Mouse (Mus musculus): ENCODE results near the gene Mblac2. TPM values are rescaled to one million over a fixed set of nuclear protein-coding genes. Genes with fewer than 3 reads are reported as not detected.
"Not testable (repeated sequence)": the region's sequence is repeated elsewhere in the genome, so short reads cannot be mapped to it uniquely, and the experiment has no call there.

The Mblac2 gene
- polyA plus RNA-seq, 1 experiment from 2014 or later = 4.3 TPM

GRCm38 (mm10) chr13:81703621-81704020 lies 7.5 kb upstream of the Mblac2 start:
- 87% methylated on average over 9 of the region's 9 CpGs for WGBS
- H3K27me3 ChIP-seq (replicated peaks; ENCODE audit: low read depth, poor library complexity, severe bottlenecking) = no peaks in the 10 kb centered on the region
- H3K4me1 ChIP-seq = no peaks in the 10 kb centered on the region
- no peak for DNase-seq (ENCODE audit: low spot score)
- H3K4me3 ChIP-seq = no peak overlapping the region
- H3K36me3 ChIP-seq (replicated peaks) = peaks cover 10% of the 10 kb centered on the region
- no peaks in the 10 kb centered on the region for H3K9me3 ChIP-seq
- no peak overlapping the region for H3K27ac ChIP-seq (replicated peaks)

- 90% methylated on average over 5 of the region's 5 CpGs for WGBS
- Histone ChIP-seq H3K27me3 (replicated peaks; ENCODE audit: low read depth, poor library complexity, severe bottlenecking) (no peaks in the 10 kb centered on the region), H3K27ac (replicated peaks) (no peak overlapping the region), H3K4me1 (peaks cover 9% of the 10 kb centered on the region), H3K36me3 (replicated peaks) (peaks cover 8% of the 10 kb centered on the region), H3K4me3 (no peak overlapping the region), H3K9me3 (no peaks in the 10 kb centered on the region)
- DNase-seq (ENCODE audit: low spot score) = no peak
Observed at GRCm38 (mm10) chr13:81706311-81706710, 4.8 kb upstream of the Mblac2 start.

- WGBS = 48% methylated on average over 4 of the region's 4 CpGs
- Histone ChIP-seq H3K4me1 (peaks cover 25% of the 10 kb centered on the region), H3K36me3 (replicated peaks) (peaks cover 3% of the 10 kb centered on the region; the same call in 1 of the 2 replicates), H3K27me3 (replicated peaks; ENCODE audit: low read depth, poor library complexity, severe bottlenecking) (no peaks in the 10 kb centered on the region), H3K4me3 (peak overlapping the region; percentile 84), H3K27ac (replicated peaks) (peak overlapping the region; percentile 89; the same call in 1 of the 2 replicates), H3K9me3 (no peaks in the 10 kb centered on the region)
- no peak for DNase-seq (ENCODE audit: low spot score)
Observed at GRCm38 (mm10) chr13:81709805-81710204, 1.3 kb upstream of the Mblac2 start.

- H3K27me3 ChIP-seq (replicated peaks; ENCODE audit: low read depth, poor library complexity, severe bottlenecking) = no peaks in the 10 kb centered on the region
- H3K9me3 ChIP-seq = no peaks in the 10 kb centered on the region
- WGBS = under 1% methylated on average over 7 of the region's 7 CpGs
- DNase-seq (ENCODE audit: low spot score) = no peak
- peaks cover 3% of the 10 kb centered on the region; the same call in 1 of the 2 replicates for H3K36me3 ChIP-seq (replicated peaks)
- H3K27ac ChIP-seq (replicated peaks) = peak overlapping the region; percentile 89
- peak overlapping the region; percentile 84 for H3K4me3 ChIP-seq
- peaks cover 25% of the 10 kb centered on the region for H3K4me1 ChIP-seq
Observed at GRCm38 (mm10) chr13:81710266-81710665, 875 bp upstream of the Mblac2 start.

GRCm38 (mm10) chr13:81711546-81712371 lies 618 bp downstream of the Mblac2 start:
- H3K27ac ChIP-seq (replicated peaks) = peak overlapping the region; percentile 89
- H3K9me3 ChIP-seq = no peaks in the 10 kb centered on the region
- peaks cover 25% of the 10 kb centered on the region for H3K4me1 ChIP-seq
- DNase-seq (ENCODE audit: low spot score) = no peak
- H3K27me3 ChIP-seq (replicated peaks; ENCODE audit: low read depth, poor library complexity, severe bottlenecking) = no peaks in the 10 kb centered on the region
- peak overlapping the region; percentile 84 for H3K4me3 ChIP-seq
- WGBS = under 1% methylated on average over 42 of the region's 42 CpGs
- H3K36me3 ChIP-seq (replicated peaks) = peaks cover 3% of the 10 kb centered on the region; the same call in 1 of the 2 replicates

GRCm38 (mm10) chr13:81713896-81714295 lies 2.8 kb downstream of the Mblac2 start:
- no peak overlapping the region for H3K27ac ChIP-seq (replicated peaks)
- no peaks in the 10 kb centered on the region for H3K36me3 ChIP-seq (replicated peaks)
- no peak overlapping the region for H3K4me3 ChIP-seq
- WGBS = 85% methylated on average over 1 of the region's 1 CpGs
- DNase-seq (ENCODE audit: low spot score) = no peak
- no peaks in the 10 kb centered on the region for H3K9me3 ChIP-seq
- no peaks in the 10 kb centered on the region for H3K27me3 ChIP-seq (replicated peaks; ENCODE audit: low read depth, poor library complexity, severe bottlenecking)
- peaks cover 25% of the 10 kb centered on the region for H3K4me1 ChIP-seq

GRCm38 (mm10) chr13:81728141-81728540 lies 17.0 kb downstream of the Mblac2 start:
- H3K27ac ChIP-seq (replicated peaks); H3K9me3 ChIP-seq; DNase-seq (ENCODE audit: low spot score); H3K4me1 ChIP-seq; H3K36me3 ChIP-seq (replicated peaks); H3K4me3 ChIP-seq; H3K27me3 ChIP-seq (replicated peaks; ENCODE audit: low read depth, poor library complexity, severe bottlenecking): not testable (repeated sequence)
- WGBS = 60% methylated on average over 12 of the region's 12 CpGs

- H3K27me3 ChIP-seq (replicated peaks; ENCODE audit: low read depth, poor library complexity, severe bottlenecking) = no peaks in the 10 kb centered on the region
Observed at GRCm38 (mm10) chr13:81729102-81729501, 18.0 kb downstream of the Mblac2 start.

GRCm38 (mm10) chr13:81730362-81730761 lies 19.2 kb downstream of the Mblac2 start:
- H3K27ac ChIP-seq (replicated peaks) = no peak overlapping the region
- no peaks in the 10 kb centered on the region for H3K27me3 ChIP-seq (replicated peaks; ENCODE audit: low read depth, poor library complexity, severe bottlenecking)
- no peak for DNase-seq (ENCODE audit: low spot score)
- no peaks in the 10 kb centered on the region for H3K4me1 ChIP-seq
- WGBS = 88% methylated on average over 1 of the region's 1 CpGs
- no peaks in the 10 kb centered on the region for H3K36me3 ChIP-seq (replicated peaks)
- H3K4me3 ChIP-seq = no peak overlapping the region
- no peaks in the 10 kb centered on the region for H3K9me3 ChIP-seq

More at GRCm38 (mm10) chr13:81729102-81729501, 18.0 kb downstream of the Mblac2 start:
- no peaks in the 10 kb centered on the region for H3K36me3 ChIP-seq (replicated peaks)
- 81% methylated on average over 4 of the region's 4 CpGs for whole genome bisulfite sequencing
- H3K9me3 ChIP-seq = no peaks in the 10 kb centered on the region
- no peaks in the 10 kb centered on the region for H3K4me1 ChIP-seq
- no peak overlapping the region for H3K27ac ChIP-seq (replicated peaks)
- DNase-seq (ENCODE audit: low spot score) = no peak
- H3K4me3 ChIP-seq = no peak overlapping the region

GRCm38 (mm10) chr13:81736606-81737005 lies 25.5 kb downstream of the Mblac2 start:
- no peaks in the 10 kb centered on the region for H3K4me1 ChIP-seq
- no peaks in the 10 kb centered on the region for H3K27me3 ChIP-seq (replicated peaks; ENCODE audit: low read depth, poor library complexity, severe bottlenecking)
- H3K9me3 ChIP-seq = no peaks in the 10 kb centered on the region
- H3K36me3 ChIP-seq (replicated peaks) = no peaks in the 10 kb centered on the region
- WGBS = 91% methylated on average over 5 of the region's 5 CpGs
- no peak overlapping the region for H3K4me3 ChIP-seq
- no peak for DNase-seq (ENCODE audit: low spot score)
- H3K27ac ChIP-seq (replicated peaks) = no peak overlapping the region

GRCm38 (mm10) chr13:81740898-81741297 lies 29.8 kb downstream of the Mblac2 start:
- WGBS = 59% methylated on average over 3 of the region's 3 CpGs

GRCm38 (mm10) chr13:81743391-81744091 lies 32.4 kb downstream of the Mblac2 start:
- Histone ChIP-seq H3K27me3 (replicated peaks; ENCODE audit: low read depth, poor library complexity, severe bottlenecking) (no peaks in the 10 kb centered on the region), H3K4me3 (no peak overlapping the region), H3K4me1 (no peaks in the 10 kb centered on the region), H3K36me3 (replicated peaks) (no peaks in the 10 kb centered on the region), H3K9me3 (peaks cover 4% of the 10 kb centered on the region; the same call in 1 of the 2 replicates), H3K27ac (replicated peaks) (no peak overlapping the region)
- 41% methylated on average over 10 of the region's 10 CpGs for WGBS
- DNase-seq (ENCODE audit: low spot score) = no peak

More at GRCm38 (mm10) chr13:81740898-81741297, 29.8 kb downstream of the Mblac2 start:
- Histone ChIP-seq H3K4me3 (no peak overlapping the region), H3K27me3 (replicated peaks; ENCODE audit: low read depth, poor library complexity, severe bottlenecking) (no peaks in the 10 kb centered on the region), H3K9me3 (no peaks in the 10 kb centered on the region), H3K27ac (replicated peaks) (no peak overlapping the region), H3K36me3 (replicated peaks) (no peaks in the 10 kb centered on the region), H3K4me1 (no peaks in the 10 kb centered on the region)
- DNase-seq (ENCODE audit: low spot score) = no peak

- no peak for DNase-seq (ENCODE audit: low spot score)
- H3K27me3 ChIP-seq (replicated peaks; ENCODE audit: low read depth, poor library complexity, severe bottlenecking) = no peaks in the 10 kb centered on the region
- no peaks in the 10 kb centered on the region for H3K4me1 ChIP-seq
- H3K36me3 ChIP-seq (replicated peaks) = no peaks in the 10 kb centered on the region
- H3K27ac ChIP-seq (replicated peaks) = no peak overlapping the region
- H3K9me3 ChIP-seq = peaks cover 4% of the 10 kb centered on the region; the same call in 1 of the 2 replicates
- 26% methylated on average over 2 of the region's 2 CpGs for WGBS
- no peak overlapping the region for H3K4me3 ChIP-seq
Observed at GRCm38 (mm10) chr13:81744092-81744396, 32.9 kb downstream of the Mblac2 start.
